Mouse (Mus musculus) thymus, postnatal 0 days (tissue): ENCODE measurements around the gene Chaf1a. TPM values are rescaled to one million over a fixed set of nuclear protein-coding genes. Genes with fewer than 3 reads are reported as not detected.
A peak's percentile ranks its signal among the peaks of the same experiment; 100 is the strongest.

Experiments used
- DNase-seq: peaks from one replicate; pipeline ENCODE4 v3.0.0-alpha.2; 2015; ENCODE audit warnings: low spot score
- polyA plus RNA-seq: library from polyadenylated mRNA; unstranded; fragments of >200 nt; fragmentation: Nextera tagmentation; extraction: Ambion mirVana; gene quantifications from 2 replicates; pipeline ENCODE4 v1.2.1, GENCODE M21; 2015

The Chaf1a gene
- 18.0 and 18.5 TPM in 2 replicates for polyA plus RNA-seq

DNA sequence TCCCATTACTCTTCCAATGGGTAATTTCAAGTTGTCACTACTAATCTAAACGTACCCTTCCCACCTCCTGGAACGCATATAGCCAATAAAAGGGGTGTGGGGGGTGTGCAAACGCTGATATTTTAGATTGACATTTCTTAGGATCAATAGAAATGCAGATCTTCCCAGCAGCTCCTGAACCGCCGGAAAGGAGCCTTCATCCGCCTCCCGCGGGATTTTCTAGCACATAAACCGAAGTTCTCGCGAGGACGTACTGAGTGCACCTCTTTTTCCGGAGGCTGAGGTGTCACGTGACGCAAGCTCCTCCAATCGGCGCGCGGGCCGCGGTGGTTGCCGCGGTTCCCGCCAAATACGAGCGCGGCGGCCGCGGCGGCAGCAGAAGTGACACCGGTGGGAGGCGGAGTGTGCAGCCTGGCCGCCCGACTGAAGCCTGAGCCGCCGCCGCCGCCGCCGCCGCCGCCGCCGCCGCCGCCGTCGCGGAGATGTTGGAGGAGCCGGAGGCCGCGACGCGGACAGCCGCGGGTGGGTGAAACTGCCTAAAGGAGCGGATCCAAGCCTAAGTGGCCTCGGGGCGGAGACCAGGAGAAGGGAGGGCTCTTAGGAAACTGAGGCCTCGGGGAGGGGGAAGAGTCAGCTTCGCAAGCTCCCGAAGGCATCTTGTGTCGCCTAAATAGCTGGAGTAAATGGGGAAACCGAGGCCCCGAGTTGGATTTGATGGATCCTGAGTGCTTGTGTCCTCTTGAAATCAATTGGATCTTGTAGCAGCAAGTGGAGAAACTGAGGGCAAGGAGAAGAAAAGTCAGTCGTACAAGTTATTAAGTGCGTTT, at the start of gene Chaf1a:
Gene Chaf1a, plus strand, starts transcription at position 410 of the 827 bp plus-strand sequence.
- DNase-seq, result peak; percentile 96

DNA sequence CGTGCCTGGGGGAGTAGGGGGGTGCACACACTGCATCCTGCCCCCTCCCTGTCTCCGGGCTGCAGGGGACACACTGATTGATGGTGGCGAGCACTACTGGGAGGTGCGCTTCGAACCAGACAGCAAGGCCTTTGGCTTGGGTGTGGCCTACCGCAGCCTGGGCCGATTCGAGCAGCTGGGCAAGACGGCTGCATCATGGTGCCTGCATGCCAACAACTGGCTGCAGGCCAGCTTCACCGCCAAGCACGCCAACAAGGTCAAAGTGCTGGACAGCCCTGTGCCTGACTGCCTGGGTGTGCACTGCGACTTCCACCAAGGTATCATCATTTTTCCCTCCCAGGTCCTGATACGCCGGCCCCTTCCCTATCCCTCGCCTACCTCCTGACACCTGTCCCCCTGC, 44.2 kb upstream of the Chaf1a start:
- no peak for DNase-seq

DNA sequence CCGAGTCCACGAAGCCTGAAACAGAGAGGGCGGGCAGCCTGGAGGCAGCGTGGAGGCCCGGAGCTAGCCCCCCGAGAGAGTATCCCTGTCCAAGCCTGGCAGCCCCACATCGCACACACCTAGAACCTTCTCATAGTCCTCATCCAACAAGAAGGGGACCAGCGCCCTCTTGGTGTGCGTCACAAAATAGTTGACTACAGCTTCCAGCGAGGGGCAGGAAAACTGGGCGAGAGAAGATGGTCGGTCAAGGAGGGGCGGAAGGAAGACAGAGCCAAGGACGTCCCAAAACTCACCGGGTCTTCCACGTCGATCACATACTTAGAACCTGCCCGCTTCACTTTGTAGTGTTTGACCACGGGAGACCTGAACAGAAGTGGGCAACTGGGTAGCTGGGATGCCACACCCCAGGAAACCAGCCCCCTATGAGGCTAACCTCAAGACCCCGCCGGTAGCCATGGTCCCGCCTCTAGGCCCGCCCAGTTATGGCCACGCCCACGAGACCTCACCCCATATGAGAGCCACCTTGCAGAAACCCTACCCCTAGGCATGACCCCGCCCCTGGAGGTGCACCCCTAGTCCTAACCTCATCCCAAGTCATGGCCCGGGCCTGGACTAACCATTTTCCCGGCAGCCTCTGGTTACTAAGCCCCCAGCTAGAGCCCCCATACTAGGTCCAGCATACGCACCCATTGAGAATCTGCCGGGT, 40.3 kb upstream of the Chaf1a start:
- no peak for DNase-seq

DNA sequence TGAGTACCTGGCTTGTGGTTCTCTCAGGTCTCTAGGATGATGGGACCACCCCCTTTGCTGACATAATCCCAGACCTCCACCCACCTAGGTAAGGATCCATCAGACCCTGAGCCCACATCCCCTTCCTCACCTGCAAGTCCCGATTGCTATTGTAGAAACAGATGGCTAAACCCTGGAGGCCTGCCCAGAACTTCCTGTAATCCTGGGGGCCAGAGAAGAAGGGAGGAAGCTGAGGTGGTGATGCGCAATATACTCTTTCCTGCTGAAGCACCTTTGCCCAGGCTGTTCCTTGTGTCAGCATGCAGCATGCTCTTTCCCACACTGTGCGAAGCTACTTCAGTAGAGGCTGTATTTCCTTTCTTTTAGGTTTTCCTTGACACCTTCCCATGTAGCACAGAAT, 37.2 kb upstream of the Chaf1a start:
- no peak for DNase-seq

DNA sequence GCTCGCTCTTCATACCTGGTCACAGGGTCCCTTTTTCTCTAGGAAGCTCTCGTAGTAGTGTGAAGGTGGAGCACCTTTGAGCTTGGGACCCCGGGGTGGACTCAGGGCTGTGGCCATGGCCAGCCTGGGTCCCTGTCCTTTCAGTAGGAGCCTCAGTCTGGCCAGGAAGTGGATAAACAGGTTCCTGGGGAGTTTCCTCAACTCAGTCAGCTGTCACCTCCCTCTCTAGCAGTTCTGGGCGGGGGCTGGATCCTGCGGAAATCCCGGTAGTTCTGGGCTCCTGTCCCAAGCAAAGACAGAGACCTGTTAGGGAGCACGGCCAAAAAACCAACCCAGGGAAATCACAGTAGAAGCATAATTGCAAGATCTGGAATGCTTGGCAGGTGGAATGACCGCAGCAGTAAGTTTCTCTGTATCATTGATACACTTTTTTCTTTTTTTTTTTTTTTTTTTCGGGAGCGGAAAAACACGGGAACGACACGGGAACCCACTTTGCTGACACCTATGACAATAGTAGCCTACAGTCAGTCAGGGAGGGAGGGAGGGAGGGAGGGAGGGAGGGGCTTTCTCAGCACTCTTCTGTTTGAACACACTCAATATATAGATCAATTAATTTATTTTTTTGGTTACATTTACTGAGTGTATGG, 34.7 kb upstream of the Chaf1a start, which contains the start of the genes Stap2 and Mpnd:
Gene Stap2, minus strand, starts transcription at position 170 of the 647 bp plus-strand sequence.
Gene Mpnd, plus strand, starts transcription at position 297 of the 647 bp plus-strand sequence.
- DNase-seq, result peak; percentile 66

DNA sequence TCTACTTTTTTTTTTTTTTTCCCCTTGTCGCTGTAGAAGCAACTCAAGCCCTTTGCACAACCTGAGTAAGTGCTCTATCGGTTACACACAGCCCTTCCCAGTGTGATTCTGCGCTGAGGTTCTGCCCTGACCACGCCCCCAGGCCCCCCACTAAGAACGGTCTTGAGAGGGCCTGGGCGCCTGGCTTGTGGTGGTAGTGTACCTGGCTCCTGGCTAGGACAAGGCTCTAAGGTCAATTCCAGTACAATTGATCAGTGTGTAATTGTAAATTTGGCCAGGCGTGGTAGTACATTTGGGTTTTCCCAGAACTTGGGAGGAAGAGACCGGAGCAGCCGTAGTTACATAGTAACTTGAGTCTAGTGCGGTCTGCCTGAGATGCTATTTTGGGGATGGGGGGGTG, 33.3 kb upstream of the Chaf1a start:
- DNase-seq, result peak; percentile 39

DNA sequence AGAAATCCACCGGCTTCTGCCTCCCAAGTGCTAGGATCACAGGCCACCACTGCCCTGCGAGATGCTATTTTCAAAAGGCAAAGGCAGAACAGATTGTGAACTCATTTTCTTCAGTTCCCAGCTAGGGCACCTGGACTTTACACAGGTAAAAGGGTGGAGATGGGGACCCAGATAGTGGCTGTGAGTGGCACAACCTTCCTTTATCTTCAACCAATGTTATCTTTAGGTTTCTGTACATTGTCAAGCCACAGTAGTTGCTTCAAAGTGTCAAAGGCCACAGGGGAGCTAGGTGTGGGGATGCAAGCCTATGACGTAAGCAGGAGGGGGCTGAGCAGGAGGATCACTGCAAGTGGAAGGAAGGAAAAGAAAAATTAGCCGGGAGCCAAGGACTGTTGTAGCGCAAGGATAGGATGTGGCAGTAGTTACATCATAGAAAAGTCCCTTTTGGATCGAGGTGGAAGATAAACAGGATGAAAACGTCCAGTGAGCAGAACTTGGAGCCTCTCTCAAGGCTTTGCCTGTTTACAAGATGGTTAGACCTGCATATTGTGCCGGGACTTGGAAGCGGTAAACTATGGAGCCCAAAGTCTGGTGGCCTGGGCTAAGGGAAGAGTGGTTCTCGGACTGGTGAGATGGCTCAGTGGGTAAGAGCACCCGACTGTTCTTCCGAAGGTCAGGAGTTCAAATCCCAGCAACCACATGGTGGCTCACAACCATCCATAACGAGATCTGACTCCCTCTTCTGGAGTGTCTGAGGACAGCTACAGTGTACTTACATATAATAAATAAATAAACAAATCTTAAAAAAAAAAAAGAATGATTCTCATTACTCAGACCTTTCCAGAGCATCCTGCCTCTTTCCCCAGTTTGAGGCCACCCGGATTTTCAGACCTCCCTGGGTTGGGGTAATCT, 32.5 kb upstream of the Chaf1a start:
- no peak for DNase-seq

DNA sequence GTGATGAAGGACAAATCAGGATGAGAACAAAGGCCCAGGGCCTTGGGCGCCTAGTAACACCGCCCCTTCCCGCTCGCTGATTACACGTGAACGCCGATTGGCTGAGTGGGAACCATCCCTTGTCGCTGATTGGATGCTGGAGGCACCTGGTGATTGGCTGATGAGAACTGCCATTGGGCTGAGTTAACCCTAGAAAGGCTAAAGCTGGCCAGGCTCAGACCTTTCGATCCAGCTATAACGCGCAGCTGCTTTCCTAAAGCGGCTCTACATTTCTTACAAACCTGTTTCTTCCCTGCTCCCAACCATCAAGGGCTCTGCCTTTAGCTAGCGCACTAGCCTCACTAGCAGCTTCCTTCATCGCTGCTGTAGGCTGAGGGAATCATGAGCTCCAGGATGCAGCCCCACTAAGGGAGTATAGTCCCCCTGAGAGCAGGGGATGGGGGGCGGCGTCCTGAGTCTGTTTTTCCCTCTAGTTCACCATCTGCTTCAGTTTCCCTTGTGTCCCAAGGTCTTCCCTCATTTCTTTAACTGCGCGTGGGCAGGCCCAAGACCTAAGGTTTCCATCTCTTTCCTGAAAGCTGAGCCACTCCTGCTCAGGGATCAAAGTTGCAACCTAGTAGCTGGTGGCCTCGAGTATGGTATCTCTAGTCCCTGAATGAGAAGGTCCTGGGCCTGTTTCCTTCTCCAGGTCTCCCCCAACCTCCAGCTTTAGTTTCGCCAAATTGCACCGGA, 31.7 kb upstream of the Chaf1a start:
- peak; percentile 95 for DNase-seq

DNA sequence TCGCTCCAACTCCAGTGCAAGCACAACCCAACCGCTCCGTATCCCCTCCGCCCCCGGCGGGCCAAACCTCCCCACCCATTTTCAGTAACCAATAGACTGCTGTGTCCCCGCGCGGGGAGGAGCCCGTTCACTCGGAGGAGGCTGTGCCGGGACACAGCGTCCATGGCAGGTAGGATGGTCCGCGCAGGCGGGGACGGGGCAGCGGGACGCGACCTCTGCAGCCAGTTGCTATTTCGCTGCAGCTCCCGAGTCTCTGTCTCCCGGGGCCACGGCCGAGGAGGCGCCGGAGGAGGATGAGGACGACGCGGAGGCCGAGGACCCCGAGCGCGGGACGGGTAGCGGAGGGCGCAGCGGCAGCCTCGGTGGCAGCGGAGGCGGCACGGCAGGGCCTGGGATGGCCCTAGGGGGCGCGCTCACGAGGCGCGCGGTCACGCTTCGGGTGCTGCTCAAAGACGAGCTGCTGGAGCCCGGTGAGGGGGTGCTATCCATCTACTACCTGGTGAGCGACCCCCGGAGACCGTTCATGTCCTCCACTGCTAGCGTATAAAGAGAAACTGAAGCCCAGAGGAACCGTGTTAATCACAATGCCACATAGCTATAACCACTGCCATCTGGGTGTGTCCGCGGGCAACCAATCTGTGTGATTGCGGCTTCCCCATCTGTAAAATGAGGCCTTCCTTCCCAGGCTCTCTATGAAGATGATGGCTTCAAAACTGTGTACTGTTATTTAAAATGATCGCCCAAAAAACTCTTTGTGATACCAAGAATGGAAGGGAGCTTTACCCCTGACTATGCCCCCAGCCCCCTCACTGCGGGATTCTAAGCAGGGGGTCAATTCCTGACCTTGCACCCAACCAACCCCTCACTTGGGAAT, 30.9 kb upstream of the Chaf1a start:
- DNase-seq, result peak; percentile 93

DNA sequence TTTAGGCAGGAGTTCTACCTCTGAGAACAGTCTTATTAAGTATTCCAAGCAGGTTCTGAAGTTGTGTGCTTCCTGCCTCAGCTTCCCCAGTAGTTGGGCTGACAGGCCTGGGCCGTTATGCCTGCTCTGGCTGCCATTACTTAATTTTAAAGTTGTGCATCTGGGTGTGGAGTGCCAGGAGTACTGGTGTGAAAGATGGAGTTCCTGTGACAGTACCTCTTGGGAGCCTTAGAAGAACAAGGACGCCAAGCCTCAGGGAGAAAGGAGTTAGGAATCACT, 30.3 kb upstream of the Chaf1a start:
- DNase-seq, result no peak

DNA sequence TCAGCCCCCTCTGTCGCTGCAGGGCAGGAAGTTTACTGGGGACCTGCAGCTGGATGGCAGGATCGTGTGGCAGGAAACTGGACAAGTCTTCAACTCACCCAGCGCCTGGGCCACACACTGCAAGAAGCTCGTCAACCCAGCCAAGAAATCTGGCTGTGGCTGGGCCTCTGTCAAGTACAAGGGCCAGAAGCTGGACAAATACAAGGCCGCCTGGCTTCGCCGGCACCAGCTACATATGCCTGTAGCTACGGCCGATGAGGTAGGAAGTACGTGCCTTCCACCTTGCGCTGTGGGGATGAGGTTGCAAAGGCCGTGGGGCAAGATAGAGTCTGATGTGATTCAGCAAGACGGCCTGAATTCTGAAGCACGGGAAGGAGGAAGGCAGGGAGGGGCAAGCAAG, 30.0 kb upstream of the Chaf1a start:
- DNase-seq, result no peak

DNA sequence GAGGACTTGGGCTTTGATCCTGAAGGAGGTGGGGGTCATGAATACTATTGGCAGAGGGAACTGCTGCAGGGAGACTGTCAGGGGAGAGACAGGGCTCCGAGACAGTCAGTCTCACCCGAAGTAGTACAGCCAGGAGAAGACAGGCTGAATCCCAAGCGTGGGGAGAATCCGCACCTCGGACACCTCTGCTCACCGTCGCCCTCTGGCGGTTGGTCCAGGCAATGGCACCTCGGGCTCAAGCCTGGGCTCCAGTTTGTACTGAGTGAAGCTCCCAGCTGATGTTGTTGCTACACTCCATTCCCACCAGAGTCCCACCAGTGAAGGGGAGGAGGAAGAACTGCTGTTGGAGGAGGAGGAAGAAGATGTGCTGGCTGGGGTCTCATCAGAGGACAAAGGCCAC, 29.6 kb upstream of the Chaf1a start:
- DNase-seq, result peak; percentile 80

DNA sequence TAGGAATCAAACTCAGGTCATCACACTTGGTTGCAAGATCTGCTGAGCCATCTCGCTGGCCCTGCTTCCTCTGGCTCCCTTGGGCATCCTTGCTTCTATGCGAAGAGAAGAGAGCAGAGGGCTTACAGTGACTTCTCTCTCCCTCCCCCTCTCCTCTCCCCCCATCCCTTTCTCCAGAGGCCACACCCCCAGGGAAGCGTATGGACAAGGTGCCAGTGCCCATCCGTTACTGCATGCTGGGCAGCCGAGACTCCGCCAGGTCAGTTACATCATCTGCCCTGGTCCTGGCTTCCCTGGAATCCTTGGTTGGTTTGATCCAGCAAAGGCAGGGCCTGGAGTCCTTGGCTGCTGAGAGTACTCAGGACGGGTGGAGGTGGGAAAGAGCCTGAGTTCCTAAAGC, 28.8 kb upstream of the Chaf1a start:
- no peak for DNase-seq

DNA sequence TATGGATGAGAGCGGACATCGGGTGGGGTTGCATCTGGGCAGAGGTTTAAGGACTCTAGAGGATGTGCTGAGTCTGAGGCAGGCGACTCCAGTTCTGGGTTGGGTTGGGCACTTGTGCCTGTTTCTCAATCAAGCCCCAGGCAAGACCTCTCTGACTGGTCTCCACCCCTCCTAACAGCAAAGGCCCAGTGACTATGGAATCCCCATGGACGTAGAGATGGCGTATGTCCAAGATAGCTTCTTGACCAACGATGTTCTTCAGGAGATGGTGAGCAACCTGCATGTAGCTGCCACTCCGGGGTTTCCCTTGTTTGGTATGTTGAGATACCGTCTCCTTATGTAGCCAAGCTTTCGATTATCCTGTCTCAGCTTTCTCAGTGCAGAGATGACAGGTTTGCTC, 24.9 kb upstream of the Chaf1a start:
- no peak for DNase-seq

DNA sequence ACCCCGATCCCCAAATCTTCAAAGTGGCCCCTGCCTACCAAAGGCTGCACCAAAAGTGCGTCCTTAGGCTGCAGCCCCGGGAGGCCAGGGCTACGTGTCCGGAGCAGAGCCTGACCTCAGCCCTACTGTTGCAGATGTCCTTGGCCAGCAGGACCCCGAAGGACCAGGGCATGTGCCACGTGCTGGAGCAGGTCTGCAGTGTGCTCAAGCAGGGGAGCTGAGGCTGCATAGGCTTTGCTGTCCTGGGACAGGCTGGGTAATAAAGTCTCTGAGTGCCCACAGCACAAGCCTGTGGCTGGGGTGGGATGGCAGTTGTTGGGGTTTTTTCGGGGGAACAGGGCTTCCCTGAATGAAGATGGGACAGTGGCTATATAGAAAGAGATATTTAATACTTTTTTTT, 23.9 kb upstream of the Chaf1a start:
- DNase-seq, result no peak

DNA sequence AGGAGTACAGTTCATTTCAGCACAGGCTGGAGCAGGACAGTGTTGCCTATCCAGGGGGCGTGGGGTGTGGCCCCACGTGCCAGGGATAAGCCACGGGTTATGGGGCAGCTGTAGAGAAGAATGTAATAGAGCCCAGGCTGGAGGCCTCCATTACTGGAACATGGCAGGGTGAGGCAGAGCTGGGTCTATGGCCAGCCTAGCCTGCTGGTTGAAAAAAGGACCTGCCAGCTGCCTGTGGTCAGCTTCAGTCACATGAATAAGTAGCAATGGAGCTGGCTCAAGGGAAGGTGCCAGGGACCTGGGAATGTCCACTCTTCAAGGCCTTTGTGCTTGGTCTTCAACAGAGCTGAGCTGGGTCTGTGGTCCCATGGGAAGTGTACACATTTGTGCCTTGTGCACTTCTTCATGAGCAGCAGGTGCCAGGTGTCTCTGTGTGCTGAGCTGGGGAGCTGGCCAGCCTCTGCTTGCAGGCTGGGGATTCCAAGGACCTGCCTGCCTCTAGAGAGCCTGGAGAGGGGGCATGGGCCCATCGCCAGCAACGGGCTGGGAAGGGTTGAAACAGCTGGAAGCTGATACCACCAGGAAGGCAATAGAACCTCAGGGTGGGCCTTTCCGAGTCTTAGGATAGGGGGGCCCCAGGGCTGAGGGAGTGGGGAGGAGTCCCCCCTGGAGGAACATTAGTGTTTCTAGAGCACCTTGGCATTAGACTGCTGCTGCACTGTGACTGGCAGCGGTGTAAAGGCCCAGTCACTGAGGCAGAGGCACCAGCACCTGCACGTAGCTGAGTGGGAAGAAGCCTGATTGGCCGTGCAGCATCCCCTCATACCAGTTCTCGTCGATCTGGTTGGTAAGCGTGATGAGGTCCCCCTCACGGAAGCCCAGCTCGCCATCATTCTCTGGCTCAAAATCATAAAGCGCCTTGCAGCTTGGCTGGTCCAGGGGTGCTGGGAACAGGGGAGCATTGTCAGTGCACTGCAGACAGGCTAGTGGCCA, 23.1 kb upstream of the Chaf1a start:
- DNase-seq, result no peak

DNA sequence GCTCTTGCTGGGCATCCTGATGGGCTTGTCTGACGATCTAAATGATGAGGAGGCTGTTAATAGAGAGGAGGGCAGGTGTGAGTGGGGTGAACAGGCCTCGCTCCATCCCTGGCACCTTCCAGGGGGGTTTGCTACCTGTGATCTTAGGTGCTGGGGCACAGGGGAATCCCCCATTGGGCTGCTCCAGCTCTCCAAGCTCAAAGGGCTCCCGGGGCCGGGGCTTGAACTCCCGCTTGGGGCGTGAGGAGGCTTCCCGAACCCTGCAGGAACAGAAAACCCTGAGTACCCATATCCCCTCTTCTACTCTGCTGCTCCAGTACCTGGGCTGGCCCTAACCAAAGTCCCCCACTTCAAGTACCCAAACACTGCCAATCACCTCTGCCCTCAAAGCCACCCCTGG, 22.4 kb upstream of the Chaf1a start:
- DNase-seq, result no peak
